Mouse (Mus musculus) heart, adult 11 months (tissue): ENCODE data around the gene Zdhhc14.
"Not testable (repeated sequence)": the region's sequence is repeated elsewhere in the genome, so short reads cannot be mapped to it uniquely, and the experiment has no call there.

ENCODE experiments used
- DNase-seq: peaks from one replicate; pipeline ENCODE4 v3.0.0; 2022

Zdhhc14 gene

DNA sequence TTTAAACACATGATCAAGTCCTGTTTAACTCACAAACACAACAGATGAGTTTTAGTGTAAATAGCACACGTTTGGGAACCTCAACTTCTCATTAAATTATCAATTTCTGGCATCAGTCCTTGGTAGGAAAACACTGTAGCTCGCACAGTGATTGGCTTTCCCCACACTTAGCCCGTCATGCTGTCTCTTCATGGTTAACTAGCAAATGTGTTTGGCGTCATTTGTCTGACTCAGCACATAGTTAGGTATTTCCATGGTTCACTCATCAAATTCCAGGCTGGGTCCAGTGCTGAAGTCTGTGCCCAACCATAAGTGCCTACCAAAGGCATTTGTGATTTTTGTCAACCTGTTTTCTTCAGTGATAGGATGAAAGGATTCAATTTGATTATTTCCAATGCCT is 119.9 kb downstream of the Zdhhc14 start:
- DNase-seq, result no peak

DNA sequence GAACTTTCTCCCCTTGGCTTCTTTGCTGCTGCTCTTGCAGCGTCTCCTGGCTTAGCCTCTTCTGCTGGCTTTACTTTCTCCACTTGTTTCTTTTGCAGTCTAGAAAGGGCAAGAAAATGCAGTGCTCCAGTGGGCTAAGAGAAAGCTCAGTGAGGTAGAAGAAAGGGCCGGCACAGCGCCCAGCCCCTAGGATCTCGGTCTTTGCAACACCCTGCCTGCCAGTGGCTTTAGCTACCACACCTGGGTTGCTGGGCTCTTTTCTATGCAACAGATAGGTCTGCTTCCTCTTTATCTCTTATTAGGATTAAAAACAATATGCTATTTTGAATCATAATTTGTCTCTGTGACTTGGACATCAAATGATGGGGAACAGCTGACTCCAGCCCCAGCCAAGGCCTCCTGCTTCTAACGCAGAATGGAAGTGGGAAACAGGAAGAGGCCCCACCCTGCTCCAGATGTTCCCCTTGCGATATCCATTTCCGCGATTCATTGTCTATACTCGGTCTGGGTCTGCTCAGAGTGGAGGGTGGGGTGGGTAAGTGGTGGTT is 122.5 kb downstream of the Zdhhc14 start:
- peak; percentile 99 for DNase-seq

GRCm38 (mm10) chr17:5621626-5622591 is 129.6 kb downstream of the Zdhhc14 start:
- no peak for DNase-seq

DNA sequence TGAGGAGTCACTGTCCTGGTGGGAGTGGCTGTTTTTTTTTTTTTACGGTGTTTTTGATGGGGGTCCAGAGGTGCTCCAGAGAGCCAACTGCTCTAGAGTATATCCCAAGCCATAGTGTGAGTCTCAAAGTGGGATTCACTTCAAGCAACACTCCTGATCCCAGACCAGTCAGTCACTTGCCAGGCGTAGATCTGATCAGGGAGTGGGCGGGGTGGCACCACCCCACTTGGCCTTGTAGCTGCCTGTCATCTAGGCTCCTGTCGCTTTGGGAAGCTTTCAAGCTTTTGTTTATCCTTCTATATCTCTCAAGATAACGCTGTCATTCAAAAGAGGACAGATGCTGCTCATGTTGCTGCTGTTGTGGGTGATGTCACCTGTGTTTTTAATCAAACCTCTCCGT is 130.4 kb downstream of the Zdhhc14 start:
- DNase-seq, result no peak

- peak; percentile 95 for DNase-seq
Observed at GRCm38 (mm10) chr17:5623181-5623580, 130.8 kb downstream of the Zdhhc14 start.

DNA sequence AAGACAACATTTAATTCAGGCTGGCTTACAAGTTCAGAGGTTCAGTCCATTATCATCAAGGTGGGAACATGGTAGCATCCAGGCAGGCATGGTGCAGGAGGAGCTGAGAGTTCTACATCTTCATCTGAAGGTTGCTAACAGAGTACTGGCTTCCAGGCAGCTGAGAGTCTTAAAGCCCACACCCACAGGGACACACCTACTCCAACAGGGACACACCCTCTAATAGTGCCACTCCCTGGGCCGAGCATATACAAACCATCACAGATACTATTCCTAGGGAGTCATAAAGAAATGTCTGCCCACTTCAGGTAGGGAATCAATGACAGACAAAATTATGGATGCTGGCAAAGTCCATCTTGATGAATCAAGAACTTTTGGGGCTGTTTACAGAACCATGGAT is 132.5 kb downstream of the Zdhhc14 start:
- DNase-seq, result not testable (repeated sequence)

DNA sequence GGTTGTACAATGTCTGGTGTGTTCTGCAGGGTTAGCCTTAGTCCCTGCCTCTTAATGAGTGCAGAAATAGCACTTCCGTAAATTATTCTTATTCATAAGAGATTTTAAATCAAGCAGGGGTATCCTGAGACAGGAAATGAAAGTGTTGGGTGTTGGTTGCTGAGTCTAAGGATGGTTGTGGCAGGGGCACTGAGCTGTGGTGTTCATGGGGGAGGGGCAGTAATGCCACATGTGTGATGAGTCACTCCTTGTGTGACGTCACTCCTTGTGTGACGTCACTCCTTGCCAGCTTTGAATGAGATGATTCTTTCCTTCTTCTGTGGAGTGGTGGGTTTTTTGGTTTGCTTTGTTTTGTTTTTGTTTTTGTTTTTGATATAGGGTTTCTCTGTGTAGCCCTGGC is 134.0 kb downstream of the Zdhhc14 start:
- no peak for DNase-seq

DNA sequence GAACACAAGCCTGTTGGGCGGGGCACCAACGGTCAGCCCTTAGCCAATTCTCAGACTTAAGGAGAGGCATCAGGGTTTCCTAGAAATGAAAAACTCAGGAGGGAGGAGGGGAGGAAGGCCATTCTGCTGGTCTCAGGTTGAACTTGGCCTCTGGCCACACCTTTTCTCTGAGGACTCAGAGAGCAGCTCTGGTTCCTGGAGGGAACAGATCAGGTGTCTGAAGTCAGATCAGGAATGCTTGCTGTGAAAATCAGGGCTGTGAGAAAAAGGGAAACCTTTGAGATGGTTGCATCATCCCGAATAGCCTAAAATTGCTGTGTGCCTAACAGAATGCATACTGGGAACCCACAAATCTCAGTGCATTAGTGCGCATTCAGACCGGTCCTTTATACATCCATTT is 135.3 kb downstream of the Zdhhc14 start:
- no peak for DNase-seq

DNA sequence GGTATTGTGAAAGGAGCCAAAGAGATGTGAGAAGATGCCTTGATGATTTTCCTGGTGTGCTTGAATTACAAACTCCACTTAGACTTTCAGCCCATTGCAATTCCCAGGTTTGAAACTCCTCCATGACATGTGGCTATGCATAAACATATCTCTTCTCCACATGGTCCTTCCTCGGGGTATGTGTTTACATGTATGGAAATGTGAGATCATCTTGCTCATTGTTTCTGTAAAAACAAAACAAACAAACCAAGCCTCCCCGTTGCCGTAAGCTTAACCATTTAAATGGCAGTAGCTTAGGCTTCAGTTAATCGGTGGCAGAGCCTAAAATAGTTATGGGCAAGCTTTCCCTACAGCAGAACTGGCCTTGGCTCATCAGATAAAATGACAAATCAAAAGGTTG is 137.3 kb downstream of the Zdhhc14 start:
- no peak for DNase-seq

DNA sequence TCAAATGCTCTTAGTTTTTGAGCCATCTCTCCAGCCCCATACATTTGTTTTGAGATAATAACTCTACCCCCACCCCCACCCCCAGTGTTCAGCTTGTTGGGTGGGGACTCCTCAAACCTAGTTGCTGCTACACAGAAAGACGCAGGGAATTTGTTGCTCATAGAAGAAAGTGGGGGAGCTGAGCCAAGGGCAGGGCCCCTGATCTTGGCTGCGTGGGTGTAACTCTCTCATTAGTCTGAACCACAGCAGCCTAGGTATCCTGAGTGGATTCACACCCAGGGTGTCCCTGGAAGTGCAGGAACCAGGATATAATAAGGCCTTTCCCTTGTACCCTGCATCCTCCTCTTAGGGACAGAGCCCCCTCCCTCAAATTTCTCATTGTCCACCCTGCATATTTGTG is 142.9 kb downstream of the Zdhhc14 start:
- peak; percentile 91 for DNase-seq

GRCm38 (mm10) chr17:5641436-5641835 is 149.1 kb downstream of the Zdhhc14 start:
- DNase-seq, result no peak

DNA sequence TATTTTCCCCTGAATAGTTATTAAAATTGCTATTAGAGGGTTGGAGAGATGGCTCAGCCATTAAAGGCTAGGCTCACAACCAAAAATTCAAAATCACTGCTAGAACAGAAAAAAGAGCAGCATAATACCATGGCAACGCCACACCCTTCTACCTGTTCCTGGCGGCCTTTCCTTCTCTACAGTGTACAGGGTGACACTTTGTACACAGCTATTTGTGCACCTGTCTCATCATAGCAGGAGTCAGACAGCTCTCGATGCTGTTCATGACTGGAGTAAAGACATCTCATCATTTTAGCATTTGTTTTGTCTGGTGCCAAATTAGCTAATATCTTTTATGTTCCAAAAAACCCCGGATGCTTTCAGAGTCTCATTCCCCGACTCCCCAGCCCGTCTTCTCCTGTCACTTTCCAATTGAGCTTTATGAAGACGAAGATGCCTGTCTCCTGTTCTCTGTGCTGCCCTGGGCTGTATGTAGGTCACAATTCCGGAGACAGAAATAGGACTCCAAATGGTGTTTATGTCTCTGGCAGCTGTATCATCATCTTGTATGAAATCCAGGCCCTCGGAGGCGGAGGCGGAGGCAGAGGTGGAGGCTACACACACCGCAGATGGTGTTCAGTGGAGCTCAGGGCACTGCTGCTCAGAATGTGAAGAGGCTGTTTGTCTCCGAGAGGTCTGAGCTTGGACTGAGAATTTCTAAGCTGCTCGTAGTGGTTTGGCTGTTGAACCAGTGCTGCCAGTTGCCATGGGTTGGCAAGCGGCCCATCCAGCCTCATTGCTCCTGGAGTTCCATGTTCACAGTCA is 150.8 kb downstream of the Zdhhc14 start:
- DNase-seq, result no peak

GRCm38 (mm10) chr17:5650124-5650523 is 157.8 kb downstream of the Zdhhc14 start:
- DNase-seq, result no peak

DNA sequence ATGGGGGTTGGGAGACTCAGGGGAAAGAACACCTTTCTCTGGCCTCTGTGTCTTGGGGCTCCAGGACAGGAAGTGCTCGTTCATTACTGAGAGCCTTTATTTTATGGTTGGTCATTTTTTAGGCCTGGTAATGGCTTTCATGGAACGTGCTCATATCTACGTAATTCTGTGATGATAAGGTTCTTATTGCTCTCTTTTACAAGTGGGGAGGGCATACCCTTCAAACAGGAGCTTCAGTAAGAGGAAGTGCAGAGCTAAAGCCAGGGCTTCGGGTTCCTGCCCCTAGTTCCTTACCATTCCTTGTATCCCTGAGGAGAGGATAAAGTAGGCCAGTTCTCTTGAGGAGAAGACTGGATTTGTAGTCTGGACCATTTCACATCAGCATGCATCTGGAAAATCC is 158.3 kb downstream of the Zdhhc14 start:
- peak; percentile 68 for DNase-seq

DNA sequence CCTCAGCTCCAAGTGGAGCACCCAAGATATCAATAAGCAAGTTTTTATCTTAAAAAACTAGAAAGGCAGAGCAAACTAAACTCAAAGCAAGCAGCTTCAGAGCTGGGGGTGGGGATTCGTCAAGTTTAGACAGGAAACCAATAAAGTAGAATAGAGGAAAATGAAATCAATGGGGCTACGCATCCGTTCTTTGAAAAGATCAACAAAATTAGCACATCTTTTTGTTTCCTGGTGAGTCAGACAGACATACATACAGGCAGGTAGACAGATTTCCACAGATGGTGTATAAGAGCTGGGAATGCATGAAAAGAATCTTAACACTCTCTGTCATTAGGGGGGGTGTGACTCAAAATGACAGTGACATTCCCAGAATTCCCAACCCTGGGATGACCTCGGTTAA is 159.2 kb downstream of the Zdhhc14 start:
- DNase-seq, result peak; percentile 11

GRCm38 (mm10) chr17:5653981-5654380 is 161.6 kb downstream of the Zdhhc14 start:
- peak; percentile 93 for DNase-seq

- no peak for DNase-seq
Observed at GRCm38 (mm10) chr17:5655536-5655935, 163.2 kb downstream of the Zdhhc14 start.

- DNase-seq, result peak; percentile 46
Observed at GRCm38 (mm10) chr17:5660317-5661080, 168.1 kb downstream of the Zdhhc14 start.

DNA sequence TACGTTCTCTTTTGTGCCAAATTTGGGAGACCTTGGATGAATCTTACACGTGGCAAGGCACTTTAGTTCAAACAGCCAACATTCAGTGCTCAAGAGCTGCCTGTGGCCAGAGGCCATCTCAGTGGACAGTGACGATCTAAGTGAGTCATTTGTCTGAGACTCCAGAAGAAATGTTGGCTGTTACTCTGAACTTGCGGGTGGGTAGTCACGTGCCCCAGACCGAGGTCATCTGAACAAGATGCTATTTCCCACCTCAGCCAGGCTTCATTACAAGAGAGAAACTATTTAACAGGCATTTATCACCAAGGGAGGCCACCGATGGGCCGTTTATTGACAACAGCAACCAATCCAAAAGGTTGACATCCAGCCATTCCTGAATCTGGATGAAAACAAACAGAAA is 174.3 kb downstream of the Zdhhc14 start:
- peak; percentile 37 for DNase-seq

GRCm38 (mm10) chr17:5668456-5668855 is 176.1 kb downstream of the Zdhhc14 start:
- DNase-seq, result peak; percentile 74

DNA sequence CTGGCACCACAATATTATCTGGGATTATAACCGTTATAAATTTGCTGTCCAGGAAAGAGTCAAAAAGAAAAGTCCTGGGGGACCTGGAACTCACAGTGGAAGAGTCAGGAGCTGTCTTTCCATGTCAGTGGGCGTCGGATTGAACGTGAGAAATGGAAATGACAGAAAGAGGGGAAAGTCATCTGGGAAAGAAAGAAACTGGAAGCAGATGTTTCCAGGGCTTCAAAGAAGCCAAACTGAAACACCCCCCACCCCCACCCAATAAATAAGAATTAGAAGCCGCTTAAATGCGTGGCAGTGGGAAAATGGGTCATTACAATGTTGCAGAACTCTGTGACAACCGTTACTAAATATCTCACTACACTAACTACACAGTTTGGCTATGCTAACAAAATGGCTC is 176.6 kb downstream of the Zdhhc14 start:
- peak; percentile 35 for DNase-seq

DNA sequence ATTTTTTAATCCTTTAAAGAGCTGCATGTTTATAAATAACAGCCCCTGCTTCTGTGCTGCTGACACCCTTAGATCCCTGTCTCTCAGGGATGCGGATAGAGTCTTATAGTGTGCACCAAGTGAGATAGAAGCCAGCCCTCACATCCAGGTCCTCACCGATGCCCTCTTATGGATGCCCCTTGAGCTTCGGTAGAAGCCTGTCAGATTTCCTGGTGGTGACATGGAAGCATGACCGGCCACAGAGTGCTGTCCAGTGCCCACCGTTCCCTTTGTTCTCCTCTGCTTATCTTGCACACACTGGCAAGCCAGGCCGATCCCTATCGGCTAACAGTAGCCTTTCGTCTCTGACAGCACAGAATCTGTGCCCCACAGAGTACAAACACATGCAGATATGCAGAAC is 183.6 kb downstream of the Zdhhc14 start:
- DNase-seq, result peak; percentile 79

DNA sequence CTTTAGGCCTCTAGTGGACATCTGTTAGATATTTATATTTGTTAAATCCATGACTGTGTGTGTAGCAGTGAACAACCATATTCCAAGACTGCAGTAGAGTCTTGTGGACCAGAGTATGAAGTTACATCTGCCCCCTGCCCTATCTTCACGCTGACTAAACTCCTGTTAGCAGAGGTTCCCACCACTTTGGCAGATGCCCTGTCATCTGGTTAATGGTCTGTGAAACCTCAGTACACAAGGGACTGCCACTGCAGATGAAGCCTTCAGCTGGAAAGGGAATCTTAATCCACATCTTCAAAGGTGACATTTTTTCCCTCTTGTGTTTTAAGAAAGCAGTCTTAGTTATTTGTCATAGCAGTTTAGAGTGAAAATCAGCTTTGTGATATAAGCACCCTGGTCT is 187.0 kb downstream of the Zdhhc14 start:
- peak; percentile 58 for DNase-seq
